Mouse (Mus musculus): ENCODE measurements around the gene Gm20906. TPM values are rescaled to one million over a fixed set of nuclear protein-coding genes. Genes with fewer than 3 reads are reported as not detected.

Gene Gm20906
- polyA plus RNA-seq (2012; ENCODE audit: low replicate concordance), result not detected in 2 replicates

DNA sequence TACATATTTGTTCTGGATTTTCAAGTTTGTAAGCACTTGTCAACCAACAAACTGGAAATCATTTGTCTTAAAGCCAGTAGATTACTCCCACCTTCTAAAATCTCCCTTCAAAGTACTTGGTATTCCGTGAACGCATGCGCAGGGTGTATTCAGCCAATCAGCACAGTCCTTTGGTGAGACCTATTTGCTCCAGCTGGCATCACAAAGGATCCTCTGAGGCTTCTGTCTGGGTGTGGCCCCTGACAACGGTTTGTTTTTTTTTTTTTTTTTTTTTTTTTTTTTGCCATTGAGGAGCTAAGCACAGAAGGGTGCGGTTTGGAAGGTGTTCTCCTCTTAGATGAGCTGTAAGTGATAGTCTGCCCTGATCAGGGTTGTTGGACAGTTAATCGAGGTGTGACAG lies at the start of gene Gm20906:
Gene Gm20906 (plus strand): TSS at position 301 of the 400 bp plus-strand sequence.

All from leukemia stem cell, adult 10-12 weeks (primary cell).